ENCODE assay signal across 14 mouse cellular contexts in genomic region chr19:53050100-53050499, GRCm38 (mm10). TPM values are rescaled to one million over a fixed set of nuclear protein-coding genes. Genes with fewer than 3 reads are reported as not detected.
DNase-seq lines count a peak whose midpoint lies in the region; TF ChIP-seq lines count a peak whose summit lies in the region.
"Had no signal": no experiment of that assay in that cellular context is flagged by ENCODE, and none has a peak within 500 bp of the region (broad histone marks: within the 10 kb centered on the region; RNA-seq: fewer than 3 reads in every experiment).

No protein-coding gene starts in this region.

- no peak overlapping the region for H3K27ac ChIP-seq in left cerebral cortex, adult 2 months
- H3K27ac ChIP-seq in CH12.LX (ENCODE audit: insufficient read depth, low read depth) = no peak overlapping the region
- H3K27ac ChIP-seq in embryonic facial prominence, embryonic 10.5 days (replicated peaks) = no peak overlapping the region
- H3K27ac ChIP-seq: limb, embryonic 15.5 days; neural tube, embryonic 13.5 days had no signal

- no peak overlapping the region for H3K9ac ChIP-seq in CH12.LX (ENCODE audit: insufficient read depth, low read depth)
- H3K9ac ChIP-seq: limb, embryonic 15.5 days; neural tube, embryonic 13.5 days had no signal

- peak; percentile 46 for TF ChIP-seq CTCF in left cerebral cortex, adult 2 months (IDR thresholded peaks at IDR 0.05)
- peak; percentile 48 to 53; a peak in 3 of 4 replicates for TF ChIP-seq CTCF in CH12.LX (conservative IDR thresholded peaks at IDR 0.05 in 1 of 2, IDR thresholded peaks at IDR 0.05 in 1 of 2; ENCODE audit: low read depth in 2 of 2, low read length in 2 of 2)

- peaks cover 0 to 5% of the 10 kb centered on the region in 2 experiments; a peak in 1 of 4 replicates for H3K4me1 ChIP-seq in CH12.LX (ENCODE audit: control insufficient read depth in 1 of 2, insufficient read depth in 2 of 2)
- peaks cover 24% of the 10 kb centered on the region for H3K4me1 ChIP-seq in embryonic facial prominence, embryonic 10.5 days

- TF ChIP-seq EP300 in CH12.LX (IDR thresholded peaks at IDR 0.05; ENCODE audit: low read length) = no peak

- WGBS in embryonic facial prominence, embryonic 10.5 days = 79% methylated on average over 3 of the region's 3 CpGs

- H3K36me3 ChIP-seq in CH12.LX (replicated peaks in 1 of 2; ENCODE audit: control insufficient read depth in 1 of 2, insufficient read depth in 1 of 2, low read length in 1 of 2) = no peaks in the 10 kb centered on the region
- H3K36me3 ChIP-seq in embryonic facial prominence, embryonic 10.5 days (replicated peaks) = no peaks in the 10 kb centered on the region
- H3K36me3 ChIP-seq: limb, embryonic 15.5 days; neural tube, embryonic 13.5 days had no signal

- intact Hi-C loops in left cerebral cortex, adult 2 months (cut with DNase I) = no loop called here
- intact Hi-C loops in left cerebral cortex, postnatal 36 days (cut with DNase I) = no loop called here

- no peaks in the 10 kb centered on the region for H3K27me3 ChIP-seq in CH12.LX (replicated peaks)
- no peaks in the 10 kb centered on the region for H3K27me3 ChIP-seq in embryonic facial prominence, embryonic 10.5 days (replicated peaks; ENCODE audit: low read depth, poor library complexity, severe bottlenecking)
- H3K27me3 ChIP-seq: limb, embryonic 15.5 days; neural tube, embryonic 13.5 days had no signal

- H3K4me2 ChIP-seq in CH12.LX (ENCODE audit: insufficient read depth, low read depth, poor library complexity, severe bottlenecking) = no peak overlapping the region
- H3K4me2 ChIP-seq: limb, embryonic 15.5 days; neural tube, embryonic 13.5 days had no signal

- dilution Hi-C loops in CH12.LX (cut with MboI; ENCODE audit: extremely low pct_ligation_motif_present, extremely low pct_unique_long_range_greater_than_20kb, low sequenced_read_pairs) = no loop called here

- DNase-seq in adrenal gland, postnatal 14 days = peak; percentile 18
- DNase-seq in adrenal gland, postnatal 25 days = no peak
- no peak for DNase-seq in left cerebral cortex, adult 2 months (ENCODE audit: extremely low spot score in 1 of 2, low spot score in 2 of 2)
- no peak for DNase-seq in left cerebral cortex, postnatal 36 days (ENCODE audit: low spot score in 2 of 2)
- DNase-seq in CH12.LX (ENCODE audit: extremely low read depth) = no peak
- DNase-seq in induced T-regulatory cell, adult 2 months (ENCODE audit: low read depth) = peak; percentile 61
- no peak for DNase-seq in embryonic facial prominence, embryonic 10.5 days (ENCODE audit: low spot score)
- no peak for DNase-seq in layer of hippocampus, adult 11-12 months (ENCODE audit: low spot score)
- DNase-seq: gastrocnemius, postnatal 14 days; heart, postnatal 14 days; layer of hippocampus, postnatal 36 days; right cerebral cortex, postnatal 14 days had no signal

- TF ChIP-seq POLR2A in CH12.LX (IDR thresholded peaks at IDR 0.05; ENCODE audit: low read depth, low read length) = no peak

- H3K79me2 ChIP-seq in CH12.LX (replicated peaks; ENCODE audit: control insufficient read depth, extremely low read depth, insufficient read depth, poor library complexity, severe bottlenecking) = no peaks in the 10 kb centered on the region

- H3K9me3 ChIP-seq in CH12.LX (replicated peaks; ENCODE audit: low read length) = peaks cover 5% of the 10 kb centered on the region
- peaks cover 6% of the 10 kb centered on the region; the same call in 1 of the 2 replicates for H3K9me3 ChIP-seq in embryonic facial prominence, embryonic 10.5 days
- H3K9me3 ChIP-seq: limb, embryonic 15.5 days; neural tube, embryonic 13.5 days had no signal

- H3K4me3 ChIP-seq in left cerebral cortex, adult 2 months = no peak overlapping the region
- no peak overlapping the region for H3K4me3 ChIP-seq in CH12.LX (replicated peaks in 1 of 3; ENCODE audit: low read depth in 2 of 3, low read length in 2 of 3, poor library complexity in 1 of 3)
- H3K4me3 ChIP-seq in embryonic facial prominence, embryonic 10.5 days = no peak overlapping the region
- H3K4me3 ChIP-seq: limb, embryonic 15.5 days; neural tube, embryonic 13.5 days had no signal

- in situ Hi-C loops in CH12.LX (cut with MboI; ENCODE audit: low pct_ligation_motif_present, low pct_unique_long_range_greater_than_20kb, low sequenced_read_pairs) = no loop called here

- TF ChIP-seq RAD21 in CH12.LX (IDR thresholded peaks at IDR 0.05; ENCODE audit: low read depth, low read length) = no peak

TF ChIP-seq in CH12.LX, 34 proteins besides CTCF, POLR2A, EP300 and RAD21:
- no peak for TF ChIP-seq NRF1 (IDR thresholded peaks at IDR 0.05; ENCODE audit: low read depth, low read length)
- TF ChIP-seq POLR2AphosphoS2 (IDR thresholded peaks at IDR 0.05; ENCODE audit: low read depth, low read length) = no peak
- TF ChIP-seq BHLHE40 (IDR thresholded peaks at IDR 0.05; ENCODE audit: low read depth, low read length) = no peak
- no peak for TF ChIP-seq MXI1 (IDR thresholded peaks at IDR 0.05; ENCODE audit: low read depth, low read length)
- no peak for TF ChIP-seq PAX5 (IDR thresholded peaks at IDR 0.05; ENCODE audit: low read length)
- no peak for TF ChIP-seq RCOR1 (conservative IDR thresholded peaks at IDR 0.05; ENCODE audit: low read depth, low read length)
- no peak for TF ChIP-seq USF1 (IDR thresholded peaks at IDR 0.05; ENCODE audit: low read depth, low read length)
- no peak for TF ChIP-seq SMC3 (IDR thresholded peaks at IDR 0.05; ENCODE audit: low read depth, low read length)
- no peak for TF ChIP-seq GABPA (IDR thresholded peaks at IDR 0.05; ENCODE audit: insufficient replicate concordance, low read depth, low read length)
- no peak for TF ChIP-seq UBTF (IDR thresholded peaks at IDR 0.05; ENCODE audit: low read depth, low read length)
- no peak for TF ChIP-seq MEF2A (IDR thresholded peaks at IDR 0.05; ENCODE audit: borderline replicate concordance, low read depth, low read length)
- no peak for TF ChIP-seq MAX (IDR thresholded peaks at IDR 0.05; ENCODE audit: low read length)

RNA-seq across cellular contexts. Expression of gene Xpnpep1, which starts 10.1 kb away (rescaled TPM):
- 104 and 108 TPM in 2 replicates for total RNA-seq in adrenal gland, postnatal 14 days (2021)
- total RNA-seq in adrenal gland, postnatal 25 days (2021) = 85.6 and 98.2 TPM in 2 replicates
- 10 to 100 TPM; 67.1 to 72.6 TPM for total RNA-seq in left cerebral cortex, adult 2 months (2021)
- 10 to 100 TPM; 61.8 to 70.3 TPM for total RNA-seq in left cerebral cortex, postnatal 36 days (2021)
- total RNA-seq in CH12.LX (2012; rRNA removed) (82.1 and 96.0 TPM in 2 replicates), CH12.LX (2014; rRNA removed) (78.6 and 82.8 TPM in 2 replicates)
- 86.2 and 99.6 TPM in 2 replicates for polyA plus RNA-seq in CH12.LX (2012; ENCODE audit: insufficient read length, low read depth)
- 158 and 159 TPM in 2 replicates for polyA plus RNA-seq in embryonic facial prominence, embryonic 10.5 days (2016; fragmentation: Nextera tagmentation; extraction: Ambion mirVana)

Comparison
In these comparisons a context has a peak if more than half of its experiments do, and no peak if none do; other contexts are left out.
1. DNase-seq: peak in adrenal gland, postnatal 14 days (single experiment) and induced T-regulatory cell, adult 2 months (single experiment); none in adrenal gland, postnatal 25 days (single experiment), left cerebral cortex, adult 2 months (0 of 2), left cerebral cortex, postnatal 36 days (0 of 2), CH12.LX (single experiment), embryonic facial prominence, embryonic 10.5 days (single experiment) and layer of hippocampus, adult 11-12 months (single experiment).